Mouse (Mus musculus) kidney, adult 2 months (tissue): ENCODE measurements around the gene Gm10337.

Experiments used
- CTCF ChIP-seq: fragments of 200-500 bp; conservative IDR thresholded peaks from 2 replicates; pipeline ENCODE4 v1.5.1; 2011; ENCODE audit warnings: low read depth, mild to moderate bottlenecking, control low read depth, low read length, moderate library complexity, mixed read lengths; ENCODE audit not compliant: insufficient read depth, insufficient read length
- POLR2A ChIP-seq: fragments of 200-500 bp; IDR thresholded peaks from one replicate; pipeline ENCODE4 v1.6.1; 2011; ENCODE audit warnings: low read depth, low read length, control low read depth

DNA sequence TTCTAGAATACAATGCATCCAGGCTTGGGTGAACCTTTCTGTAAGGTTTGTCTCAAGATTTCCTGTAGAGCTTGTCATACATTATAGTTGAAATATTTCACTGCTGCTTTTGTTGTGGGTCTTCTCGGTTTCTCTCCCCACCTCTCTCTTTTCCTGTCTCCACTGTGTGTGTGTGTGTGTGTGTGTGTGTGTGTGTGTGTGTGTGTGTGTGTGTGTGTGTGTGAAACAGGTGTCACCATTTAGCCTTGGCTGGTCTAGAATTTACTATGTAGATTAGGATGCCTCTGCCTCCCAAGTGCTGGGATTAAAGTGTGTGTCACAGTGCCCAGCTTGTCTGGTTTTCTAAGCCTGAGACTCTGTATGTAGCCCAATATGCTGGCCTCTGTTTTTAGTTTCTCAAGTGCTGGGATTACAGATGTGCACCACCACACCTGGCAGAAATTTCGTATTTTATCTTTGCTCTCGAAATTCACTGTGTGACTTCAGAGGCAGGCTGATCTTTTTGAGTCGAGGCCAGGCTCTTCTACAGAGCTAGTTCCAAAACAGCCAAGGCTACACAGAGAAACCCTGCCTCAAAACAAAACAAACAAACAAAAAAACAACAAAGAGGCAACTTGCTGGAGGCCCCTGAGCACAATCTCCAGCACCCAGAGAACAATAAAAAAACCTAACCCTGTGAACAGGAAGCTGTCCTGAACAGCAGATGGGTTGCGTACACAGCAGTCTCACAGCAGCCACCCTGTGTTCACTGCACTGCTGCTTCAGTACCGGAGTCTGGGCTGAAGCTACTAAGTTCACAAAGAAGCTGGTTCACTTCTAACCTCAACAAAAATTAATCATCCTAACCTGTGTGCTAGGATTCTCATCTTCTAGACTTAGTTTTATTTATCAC, 22.8 kb downstream of the Gm10337 start:
- TF ChIP-seq CTCF = no peak
- no peak for TF ChIP-seq POLR2A
